Mouse (Mus musculus): ENCODE measurements around the gene Snx30.
A peak's percentile ranks its signal among the peaks of the same experiment; 100 is the strongest.

Snx30 gene

GRCm38 (mm10) chr4:59907657-59908230 is 102.1 kb downstream of the Snx30 start:
- no peak for DNase-seq (ENCODE audit: low read depth)

- DNase-seq (ENCODE audit: low read depth): no peak
These were observed 103.1 kb downstream of the Snx30 start for GRCm38 (mm10) chr4:59908785-59909184.

GRCm38 (mm10) chr4:59914608-59915403 is 109.2 kb downstream of the Snx30 start, which contains the start of gene Slc46a2:
Gene Slc46a2 (minus strand): TSS chr4:59915056.
- DNase-seq (ENCODE audit: low read depth): no peak

DNA sequence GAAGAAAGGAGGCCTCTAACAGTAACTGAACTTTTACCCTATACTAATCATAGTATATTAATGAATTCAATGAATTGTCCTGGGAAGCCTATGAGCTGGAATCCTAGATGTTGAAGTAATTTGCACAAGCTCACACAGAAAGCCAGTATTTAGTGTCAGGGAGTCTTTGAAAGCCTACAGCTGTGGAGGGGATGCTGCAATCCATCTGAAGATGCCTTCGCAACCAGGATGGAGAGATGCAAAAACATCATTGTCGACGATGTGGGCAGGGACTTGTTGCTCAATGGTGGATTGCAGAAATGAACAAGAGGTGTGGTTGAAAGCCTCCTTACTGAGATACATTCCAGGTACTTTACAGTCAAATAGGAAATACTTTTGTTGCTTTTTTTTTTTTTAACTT is 112.3 kb downstream of the Snx30 start:
- DNase-seq (ENCODE audit: low read depth): no peak

GRCm38 (mm10) chr4:59925082-59925481 is 119.4 kb downstream of the Snx30 start:
- DNase-seq (ENCODE audit: low read depth): no peak

DNA sequence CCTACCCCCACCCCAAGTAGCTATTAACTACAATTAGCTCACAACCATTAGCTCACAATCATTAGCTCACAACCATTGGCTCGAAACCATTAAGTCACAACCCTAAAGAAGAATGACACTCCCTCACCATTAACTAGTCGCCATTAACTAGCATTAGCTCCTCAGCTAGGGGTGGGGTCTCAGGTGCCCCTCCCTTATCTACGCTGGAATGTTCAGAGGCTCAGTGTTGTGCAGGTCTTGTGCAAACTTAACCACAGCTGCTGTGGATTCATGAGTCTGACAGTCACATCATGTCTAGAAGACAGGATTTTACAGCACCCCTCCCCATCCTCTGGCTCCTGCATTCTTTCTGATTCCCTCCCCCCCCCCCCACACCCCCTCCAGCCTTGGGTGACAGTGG is 122.0 kb downstream of the Snx30 start:
- no peak for DNase-seq (ENCODE audit: low read depth)

DNA sequence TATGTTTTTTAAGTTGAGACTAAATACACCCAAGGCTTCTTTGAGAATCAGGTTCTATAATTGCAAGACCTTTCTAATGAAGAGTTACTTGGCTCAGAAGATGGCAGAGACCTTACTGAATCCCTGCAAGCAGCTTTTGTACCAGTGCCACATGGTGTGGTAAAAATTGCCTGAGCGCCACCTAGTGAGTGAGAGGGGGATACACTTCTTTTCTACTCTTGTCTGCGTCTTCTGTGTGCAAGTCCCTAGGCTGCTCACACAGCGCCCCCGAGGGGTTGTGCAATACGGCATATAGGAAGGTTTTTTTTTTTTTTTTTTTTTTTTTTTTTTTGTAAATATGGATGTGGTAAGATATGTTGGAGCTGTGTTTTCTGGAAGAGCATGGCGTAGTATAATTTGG is 122.7 kb downstream of the Snx30 start:
- DNase-seq (ENCODE audit: low read depth): peak; percentile 71

DNA sequence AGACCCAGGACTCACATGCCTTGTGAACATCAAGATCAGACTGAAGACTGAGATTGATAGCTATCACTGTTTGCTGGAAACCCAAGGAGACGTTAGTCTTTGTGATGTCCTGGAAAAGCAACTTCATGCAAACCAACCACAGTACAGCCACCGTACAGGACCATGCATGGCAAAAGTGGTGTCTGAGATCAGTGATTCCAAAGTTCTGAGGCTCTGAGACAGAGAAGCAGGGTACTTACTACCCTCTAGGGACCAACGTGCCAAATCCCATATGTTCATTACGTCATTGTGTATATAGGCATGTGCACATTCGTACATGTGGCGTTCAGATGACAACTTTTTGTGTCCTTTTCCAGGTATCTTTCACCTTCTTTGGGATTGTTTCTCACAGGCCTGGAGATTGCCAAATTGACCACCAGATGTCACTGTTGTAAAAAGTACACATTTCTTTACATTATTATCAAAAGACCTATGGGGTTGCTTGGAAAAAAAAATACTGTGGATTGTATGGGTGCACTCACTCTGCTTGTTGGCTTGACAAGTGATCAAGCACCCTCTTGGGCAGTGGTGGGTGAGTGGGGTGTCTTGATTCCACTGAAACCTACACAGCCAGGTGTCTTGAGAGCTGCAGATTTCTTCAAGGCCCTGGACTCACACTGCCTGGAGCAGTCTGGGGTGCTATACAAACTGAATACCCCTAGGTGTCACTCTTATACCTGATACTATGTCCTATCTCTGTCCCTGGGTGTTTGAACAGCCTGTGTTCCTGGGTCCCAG is 127.1 kb downstream of the Snx30 start:
- DNase-seq (ENCODE audit: low read depth): peak; percentile 46

DNA sequence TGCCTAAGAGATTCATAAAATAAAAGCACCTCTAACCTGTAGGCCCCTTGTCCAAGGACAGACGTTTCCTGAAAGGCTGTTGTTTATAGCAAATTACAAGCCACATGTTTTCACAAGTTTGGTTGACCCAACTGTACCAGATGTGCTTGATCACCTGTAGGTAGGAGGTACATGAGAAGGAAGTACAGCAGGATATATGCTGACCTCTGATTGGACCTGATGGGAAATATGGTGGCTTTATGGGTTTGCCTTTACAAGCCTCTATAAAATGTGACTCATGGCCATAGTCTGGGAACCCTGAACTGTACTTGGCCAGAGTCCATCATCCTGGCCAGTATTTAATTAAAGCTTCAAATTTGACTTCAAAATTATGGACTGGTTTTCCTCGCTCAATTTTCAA is 131.9 kb downstream of the Snx30 start:
- no peak for DNase-seq (ENCODE audit: low read depth)
